Mouse (Mus musculus): Measurements from ENCODE around the gene Rcbtb2. TPM values are rescaled to one million over a fixed set of nuclear protein-coding genes. Genes with fewer than 3 reads are reported as not detected.
"Not testable (repeated sequence)": the region's sequence is repeated elsewhere in the genome, so short reads cannot be mapped to it uniquely, and the experiment has no call there.

Gene Rcbtb2
- 56.8 and 63.3 TPM in 2 replicates for polyA plus RNA-seq (2015; fragmentation: Nextera tagmentation; extraction: Ambion mirVana)

DNA sequence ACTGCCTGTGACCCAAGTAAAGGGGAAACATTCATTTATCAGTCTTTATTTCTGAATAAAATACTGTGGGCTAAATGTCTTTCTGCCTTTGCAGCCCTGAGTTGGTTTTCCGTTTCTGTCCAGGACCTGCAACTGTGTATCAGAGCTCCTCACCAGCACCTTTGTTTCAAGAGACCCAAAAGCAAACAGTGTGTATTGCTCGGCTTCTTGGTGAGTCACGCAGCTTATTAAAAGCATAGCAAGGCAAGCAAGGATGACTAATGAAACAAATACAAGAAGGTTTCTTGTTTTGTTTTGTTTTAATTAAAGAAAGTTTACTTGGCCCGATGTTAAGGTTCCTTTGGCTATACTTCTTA lies at the start of gene Rcbtb2:
Gene Rcbtb2, plus strand, starts transcription at position 115 of the 356 bp plus-strand sequence.
- Histone ChIP-seq H3K9me3 (replicated peaks) (no peaks in the 10 kb centered on the region), H3K4me3 (replicated peaks) (no peak within 1 kb of the TSS), H3K4me1 (no peaks in the 10 kb centered on the region), H3K27ac (replicated peaks) (no peak within 1 kb of the TSS), H3K27me3 (replicated peaks) (no peaks in the 10 kb centered on the region), H3K36me3 (no peaks in the 10 kb centered on the region), H3K9ac (replicated peaks) (no peak within 1 kb of the TSS), H3K4me2 (no peak within 1 kb of the TSS)
- ATAC-seq (ENCODE audit: low FRiP score) = no peak
- WGBS = 68% methylated on average over 4 of the region's 4 CpGs

DNA sequence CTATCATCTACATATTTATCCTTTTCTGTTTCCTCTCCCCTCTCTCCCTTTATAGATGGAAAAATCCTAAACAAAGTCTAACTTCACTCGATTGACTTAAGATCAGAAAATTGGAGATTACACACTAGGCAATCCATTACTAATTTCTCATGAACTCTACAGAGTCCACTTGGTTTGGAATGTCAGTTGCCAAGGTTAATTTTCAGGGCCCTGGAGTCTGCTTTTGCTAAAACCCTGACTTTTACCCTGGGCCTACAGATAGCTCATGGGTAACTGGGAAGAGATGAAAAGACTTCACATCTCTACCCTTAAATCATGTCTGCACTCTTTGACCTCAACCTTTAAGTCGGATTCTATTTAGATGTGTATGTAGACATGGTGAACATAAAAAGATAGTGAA lies 39.3 kb upstream of the Rcbtb2 start:
- no peak overlapping the region for H3K9ac ChIP-seq (replicated peaks)
- WGBS = 94% methylated on average over 2 of the region's 2 CpGs
- no peaks in the 10 kb centered on the region for H3K9me3 ChIP-seq (replicated peaks)
- no peak for ATAC-seq (ENCODE audit: low FRiP score)
- no peaks in the 10 kb centered on the region for H3K36me3 ChIP-seq
- no peaks in the 10 kb centered on the region for H3K4me1 ChIP-seq
- no peaks in the 10 kb centered on the region for H3K27me3 ChIP-seq (replicated peaks)
- H3K27ac ChIP-seq (replicated peaks) = no peak overlapping the region
- no peak overlapping the region for H3K4me2 ChIP-seq
- H3K4me3 ChIP-seq (replicated peaks) = no peak overlapping the region

DNA sequence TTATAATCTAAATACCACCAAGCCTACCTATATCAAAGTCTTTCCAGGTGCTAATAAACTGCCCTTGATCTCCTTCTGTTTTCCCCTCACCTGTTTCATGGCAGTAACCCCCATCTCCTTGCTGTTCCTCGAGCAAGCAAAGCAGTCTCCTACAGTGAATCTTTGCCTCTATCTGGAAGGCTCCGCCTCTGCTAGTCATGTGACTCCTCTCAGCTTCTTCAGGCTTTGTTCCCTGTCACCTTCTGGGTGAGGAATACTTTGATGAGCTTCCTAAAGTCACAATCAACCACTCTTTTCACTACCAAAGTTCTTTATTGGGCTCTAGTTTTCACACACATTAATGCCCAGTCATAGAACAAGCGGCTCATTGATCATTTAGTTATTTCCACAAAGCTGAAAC lies 36.4 kb upstream of the Rcbtb2 start:
- Histone ChIP-seq H3K9me3 (replicated peaks) (no peaks in the 10 kb centered on the region), H3K9ac (replicated peaks) (no peak overlapping the region), H3K27me3 (replicated peaks) (no peaks in the 10 kb centered on the region), H3K36me3 (no peaks in the 10 kb centered on the region), H3K4me1 (no peaks in the 10 kb centered on the region), H3K4me2 (no peak overlapping the region), H3K4me3 (replicated peaks) (no peak overlapping the region), H3K27ac (replicated peaks) (no peak overlapping the region)
- 63% methylated on average over 3 of the region's 3 CpGs for WGBS
- no peak for ATAC-seq (ENCODE audit: low FRiP score)

DNA sequence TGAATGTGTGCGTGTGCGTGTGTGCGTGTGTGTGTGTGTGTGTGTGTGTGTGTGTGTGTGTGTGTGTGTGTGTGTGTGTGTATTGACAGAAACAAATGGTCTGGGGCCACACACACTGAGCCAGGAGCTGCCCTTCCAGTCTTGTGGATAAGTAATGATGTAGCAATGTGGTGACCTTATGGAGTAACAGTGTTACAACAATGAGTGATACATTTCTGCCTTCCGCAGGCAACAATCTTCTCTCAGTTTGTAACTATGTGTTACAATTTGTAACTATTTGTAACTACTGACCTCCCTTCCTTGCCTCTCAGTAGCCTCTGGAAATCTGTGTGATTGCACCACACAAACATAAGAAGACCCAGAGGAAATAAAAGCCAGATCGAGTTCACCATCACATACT lies 35.6 kb upstream of the Rcbtb2 start:
- no peaks in the 10 kb centered on the region for H3K27me3 ChIP-seq (replicated peaks)
- H3K9ac ChIP-seq (replicated peaks) = no peak overlapping the region
- no peak overlapping the region for H3K27ac ChIP-seq (replicated peaks)
- H3K4me1 ChIP-seq = no peaks in the 10 kb centered on the region
- no peak overlapping the region for H3K4me3 ChIP-seq (replicated peaks)
- WGBS = 92% methylated on average over 5 of the region's 5 CpGs
- H3K36me3 ChIP-seq = no peaks in the 10 kb centered on the region
- H3K4me2 ChIP-seq = no peak overlapping the region
- H3K9me3 ChIP-seq (replicated peaks) = no peaks in the 10 kb centered on the region
- no peak for ATAC-seq (ENCODE audit: low FRiP score)

DNA sequence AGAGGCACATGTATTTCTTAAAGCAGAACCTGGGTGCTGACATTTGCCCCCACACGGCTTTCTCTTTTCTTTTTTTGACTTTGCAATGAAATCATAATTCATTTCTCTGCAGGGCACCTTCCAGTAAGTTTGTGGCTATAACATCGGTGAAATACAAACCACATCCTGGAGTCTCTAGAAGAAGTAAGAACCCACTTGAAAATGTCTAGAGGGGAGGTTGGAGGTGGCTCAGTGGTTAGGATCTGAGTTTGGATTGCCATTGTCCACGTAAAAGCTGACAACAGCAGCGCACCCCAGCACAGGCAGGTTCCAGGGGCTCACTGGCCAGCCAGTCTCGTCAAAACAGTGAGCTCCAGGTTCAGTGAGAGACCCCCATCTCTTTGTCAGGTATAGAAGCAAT lies 35.1 kb upstream of the Rcbtb2 start:
- no peak overlapping the region for H3K27ac ChIP-seq (replicated peaks)
- H3K27me3 ChIP-seq (replicated peaks) = no peaks in the 10 kb centered on the region
- no peak overlapping the region for H3K4me3 ChIP-seq (replicated peaks)
- ATAC-seq (ENCODE audit: low FRiP score) = no peak
- H3K9me3 ChIP-seq (replicated peaks) = no peaks in the 10 kb centered on the region
- H3K9ac ChIP-seq (replicated peaks) = no peak overlapping the region
- H3K36me3 ChIP-seq = no peaks in the 10 kb centered on the region
- no peak overlapping the region for H3K4me2 ChIP-seq
- H3K4me1 ChIP-seq = no peaks in the 10 kb centered on the region
- WGBS = 90% methylated on average over 5 of the region's 5 CpGs

DNA sequence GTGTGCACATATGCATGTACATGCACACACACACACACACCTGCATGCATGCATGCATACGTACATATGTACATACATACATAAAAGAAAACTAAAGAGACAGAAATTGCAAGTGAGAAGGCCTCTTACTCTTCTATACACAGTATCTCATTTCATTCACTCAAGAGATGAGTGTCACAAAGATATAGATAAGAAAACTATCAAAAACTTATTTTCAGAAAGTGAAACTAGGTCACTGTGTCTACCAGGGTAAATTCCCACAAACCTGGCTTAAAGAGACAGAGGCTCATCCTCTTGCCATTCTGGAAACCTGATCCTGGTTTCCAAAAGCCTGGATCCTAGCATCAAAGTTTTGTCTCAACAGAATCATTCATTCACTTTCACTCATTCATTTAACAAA lies 34.6 kb upstream of the Rcbtb2 start:
- Histone ChIP-seq H3K36me3 (no peaks in the 10 kb centered on the region), H3K27me3 (replicated peaks) (no peaks in the 10 kb centered on the region), H3K4me2 (no peak overlapping the region), H3K9ac (replicated peaks) (no peak overlapping the region), H3K4me3 (replicated peaks) (no peak overlapping the region), H3K27ac (replicated peaks) (no peak overlapping the region), H3K9me3 (replicated peaks) (no peaks in the 10 kb centered on the region), H3K4me1 (no peaks in the 10 kb centered on the region)
- ATAC-seq (ENCODE audit: low FRiP score) = no peak
- 83% methylated on average over 1 of the region's 1 CpGs for WGBS

DNA sequence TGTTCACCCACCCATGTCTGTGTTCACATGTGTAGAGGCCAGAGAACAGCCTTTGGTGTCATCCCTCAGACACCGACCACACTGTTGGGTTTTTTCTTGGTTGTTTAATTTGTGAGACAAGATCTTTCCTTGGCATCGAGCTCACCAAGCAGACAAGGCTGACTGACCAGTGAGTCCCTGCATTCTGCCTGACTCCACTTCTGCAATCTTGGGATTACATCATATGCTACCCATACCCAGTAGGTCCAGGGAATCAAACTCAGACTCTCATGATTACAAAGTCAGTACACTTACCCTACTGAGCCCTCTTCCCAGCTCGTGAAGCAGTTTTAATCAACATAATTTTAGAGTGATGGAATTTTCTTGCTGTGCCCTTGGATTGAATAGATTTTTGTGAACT lies 30.0 kb upstream of the Rcbtb2 start:
- Histone ChIP-seq H3K9ac (replicated peaks) (no peak overlapping the region), H3K9me3 (replicated peaks) (no peaks in the 10 kb centered on the region), H3K4me1 (no peaks in the 10 kb centered on the region), H3K4me2 (no peak overlapping the region), H3K27ac (replicated peaks) (no peak overlapping the region), H3K4me3 (replicated peaks) (no peak overlapping the region), H3K27me3 (replicated peaks) (no peaks in the 10 kb centered on the region), H3K36me3 (no peaks in the 10 kb centered on the region)
- no peak for ATAC-seq (ENCODE audit: low FRiP score)
- WGBS = 97% methylated on average over 3 of the region's 3 CpGs

DNA sequence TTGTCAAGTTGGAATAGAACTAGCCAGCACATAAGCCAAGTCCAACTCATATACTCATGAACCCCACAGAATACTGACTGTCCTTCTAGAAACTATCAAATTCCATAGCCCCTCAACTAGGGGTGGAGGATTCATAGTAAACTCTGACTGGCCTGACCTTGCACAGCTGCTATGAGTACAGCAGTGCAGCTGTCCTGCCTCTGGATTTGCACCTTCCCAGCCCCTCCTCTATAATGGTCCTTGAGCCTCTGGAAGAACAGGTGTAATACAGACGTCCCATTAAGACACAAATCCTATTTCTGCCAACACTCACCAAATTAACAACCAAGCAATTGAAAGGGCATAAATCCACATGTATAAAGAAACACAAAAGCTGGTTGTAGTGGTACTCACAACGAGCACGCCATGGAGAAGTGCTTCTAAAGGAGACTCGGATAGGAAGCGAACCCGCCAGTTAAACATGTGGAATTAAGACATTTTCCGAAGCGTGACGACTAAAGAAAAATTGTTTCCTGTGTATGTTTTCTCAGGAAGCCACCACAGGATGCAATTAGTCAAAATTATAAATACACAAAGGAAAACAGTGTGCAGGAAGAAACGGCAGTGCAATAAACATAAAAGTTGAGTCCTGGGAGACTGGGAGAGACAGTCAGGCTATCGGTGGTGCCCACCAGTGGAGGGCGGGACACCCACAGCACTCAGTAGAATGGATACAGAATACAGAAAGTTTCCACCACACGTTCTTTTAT lies 27.9 kb upstream of the Rcbtb2 start:
- Histone ChIP-seq H3K27ac (replicated peaks) (no peak overlapping the region), H3K4me2 (no peak overlapping the region), H3K36me3 (no peaks in the 10 kb centered on the region), H3K4me1 (no peaks in the 10 kb centered on the region), H3K9me3 (replicated peaks) (no peaks in the 10 kb centered on the region), H3K27me3 (replicated peaks) (no peaks in the 10 kb centered on the region), H3K9ac (replicated peaks) (no peak overlapping the region), H3K4me3 (replicated peaks) (no peak overlapping the region)
- 71% methylated on average over 13 of the region's 13 CpGs for WGBS
- no peak for ATAC-seq (ENCODE audit: low FRiP score)

DNA sequence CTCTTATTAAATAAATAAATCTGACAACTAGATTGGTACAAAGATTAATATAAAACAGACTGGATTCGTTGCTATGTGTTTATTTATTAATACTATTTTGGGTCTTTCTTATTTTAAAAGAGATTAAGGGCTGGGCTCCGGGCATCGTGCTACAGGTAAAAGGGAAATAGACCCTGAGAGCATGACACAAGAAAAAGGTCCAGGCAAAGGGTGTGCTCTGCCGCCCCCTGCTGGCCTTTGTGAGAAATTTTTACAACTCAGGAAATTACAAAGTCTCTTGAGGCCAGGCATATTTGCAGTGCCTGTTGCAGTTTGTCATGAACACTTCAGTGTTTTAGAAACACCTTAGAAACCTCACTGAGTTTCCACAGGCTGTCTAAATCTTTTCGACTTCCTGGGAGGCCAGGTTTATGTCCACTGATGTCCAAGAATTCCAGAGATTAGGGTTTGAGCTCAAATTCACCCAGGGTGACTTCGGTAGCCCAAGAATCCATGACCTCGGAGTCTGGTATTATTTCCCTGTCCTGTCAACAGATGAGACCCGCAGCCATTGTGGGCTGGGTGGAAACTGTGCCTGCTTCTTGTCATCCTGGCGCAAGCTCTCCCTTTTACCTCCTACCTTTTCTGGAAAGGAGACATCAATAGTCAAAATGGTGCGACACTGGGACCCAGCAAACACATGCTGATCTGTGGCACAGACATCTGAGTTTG lies 24.0 kb upstream of the Rcbtb2 start:
- peak; percentile 50; the same call in 1 of the 2 replicates for ATAC-seq (ENCODE audit: low FRiP score)
- H3K27ac ChIP-seq (replicated peaks) = no peak overlapping the region
- no peaks in the 10 kb centered on the region for H3K9me3 ChIP-seq (replicated peaks)
- no peak overlapping the region for H3K4me3 ChIP-seq (replicated peaks)
- no peak overlapping the region for H3K4me2 ChIP-seq
- H3K4me1 ChIP-seq = no peaks in the 10 kb centered on the region
- H3K36me3 ChIP-seq = no peaks in the 10 kb centered on the region
- no peaks in the 10 kb centered on the region for H3K27me3 ChIP-seq (replicated peaks)
- H3K9ac ChIP-seq (replicated peaks) = no peak overlapping the region
- WGBS = 41% methylated on average over 10 of the region's 10 CpGs

DNA sequence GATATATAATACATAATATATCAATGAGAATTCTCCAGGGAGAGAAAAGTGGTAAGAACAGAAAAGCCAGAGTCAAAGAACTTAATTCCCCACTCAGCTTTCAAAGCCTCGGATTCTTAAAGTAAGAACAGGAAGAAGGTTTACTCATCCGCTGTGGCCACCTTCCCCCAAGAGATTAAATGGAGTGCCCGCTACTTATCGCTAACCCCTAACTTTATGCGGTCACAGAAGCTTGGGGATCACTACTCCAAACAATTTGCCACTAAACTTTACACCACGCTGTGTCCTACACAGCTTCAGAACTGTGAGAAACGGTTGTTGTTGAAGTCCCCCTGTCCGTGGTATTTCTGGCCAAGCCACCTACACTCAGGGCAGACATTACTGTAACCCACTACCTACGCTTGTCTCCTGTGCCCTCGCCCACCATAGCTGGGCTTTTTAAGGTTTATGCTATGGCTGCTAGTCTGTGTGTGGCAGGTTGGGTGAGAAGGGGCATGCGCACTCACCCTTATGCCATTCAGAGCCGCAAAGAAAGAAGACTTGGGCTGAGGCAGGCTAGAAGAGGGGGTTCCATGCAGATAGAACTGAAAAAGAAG lies 20.5 kb upstream of the Rcbtb2 start:
- Histone ChIP-seq H3K36me3 (no peaks in the 10 kb centered on the region), H3K9ac (replicated peaks) (no peak overlapping the region), H3K27ac (replicated peaks) (no peak overlapping the region), H3K27me3 (replicated peaks) (no peaks in the 10 kb centered on the region), H3K9me3 (replicated peaks) (no peaks in the 10 kb centered on the region), H3K4me3 (replicated peaks) (no peak overlapping the region), H3K4me2 (peak overlapping the region; percentile 34), H3K4me1 (peaks cover 3% of the 10 kb centered on the region; the same call in 1 of the 2 replicates)
- ATAC-seq (ENCODE audit: low FRiP score) = no peak
- WGBS = 45% methylated on average over 12 of the region's 12 CpGs

DNA sequence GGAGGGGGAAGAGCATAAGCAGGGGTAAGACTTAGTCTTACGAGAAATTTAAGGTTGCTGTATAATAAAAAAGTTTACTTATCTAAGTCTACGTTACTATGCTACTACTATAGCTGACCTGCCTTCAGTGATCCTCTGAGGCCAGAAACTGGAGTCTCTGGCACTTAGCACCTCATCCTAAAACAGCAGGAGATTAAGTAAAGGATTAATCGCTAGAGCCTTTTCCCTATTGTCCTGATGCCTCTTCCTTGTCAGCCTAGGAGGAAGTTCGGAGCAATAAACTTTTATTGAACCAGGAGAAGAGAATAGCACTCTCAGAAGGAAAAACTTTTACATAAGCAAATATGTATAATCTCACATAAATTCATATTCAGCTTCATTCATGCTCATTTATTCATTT lies 19.9 kb upstream of the Rcbtb2 start:
- H3K27me3 ChIP-seq (replicated peaks); H3K4me1 ChIP-seq; H3K4me3 ChIP-seq (replicated peaks); ATAC-seq (ENCODE audit: low FRiP score); H3K9ac ChIP-seq (replicated peaks); H3K36me3 ChIP-seq; H3K9me3 ChIP-seq (replicated peaks); H3K27ac ChIP-seq (replicated peaks): not testable (repeated sequence)
- peak overlapping the region; percentile 34 for H3K4me2 ChIP-seq
- 11% methylated on average over 4 of the region's 4 CpGs for WGBS

DNA sequence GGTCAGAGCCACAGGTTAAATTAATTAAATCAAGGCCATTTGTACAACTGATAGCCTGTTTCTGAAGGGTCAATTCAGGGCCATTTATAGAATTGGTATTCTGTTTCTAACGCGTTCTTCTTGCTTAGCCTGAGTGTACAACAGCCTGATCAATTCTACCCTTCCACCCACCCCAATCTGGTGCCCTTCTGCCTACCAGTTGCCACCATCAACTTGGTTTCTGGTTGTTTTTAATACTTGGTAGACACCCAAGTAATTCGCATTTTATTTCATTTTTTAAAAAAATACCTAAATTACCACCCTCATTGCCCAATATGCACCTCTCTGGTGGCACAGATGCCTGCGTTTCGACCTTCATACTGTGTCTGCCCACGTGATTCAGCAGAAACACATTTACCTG lies 17.9 kb upstream of the Rcbtb2 start:
- WGBS = 66% methylated on average over 6 of the region's 6 CpGs
- H3K36me3 ChIP-seq = no peaks in the 10 kb centered on the region

More for the DNA sequence above, 17.9 kb upstream of the Rcbtb2 start:
- H3K27me3 ChIP-seq (replicated peaks) = no peaks in the 10 kb centered on the region
- ATAC-seq (ENCODE audit: low FRiP score) = no peak
- no peaks in the 10 kb centered on the region for H3K9me3 ChIP-seq (replicated peaks)
- H3K27ac ChIP-seq (replicated peaks) = no peak overlapping the region
- no peak overlapping the region for H3K4me3 ChIP-seq (replicated peaks)
- H3K4me1 ChIP-seq = peaks cover 3% of the 10 kb centered on the region; the same call in 1 of the 2 replicates
- no peak overlapping the region for H3K9ac ChIP-seq (replicated peaks)
- H3K4me2 ChIP-seq = no peak overlapping the region

All from neural tube, embryonic 15.5 days (tissue).